Mouse (Mus musculus) heart, embryonic 11.5 days (tissue): ENCODE results near the gene Sulf2. TPM values are rescaled to one million over a fixed set of nuclear protein-coding genes. Genes with fewer than 3 reads are reported as not detected.

Experiments
- ATAC-seq: fragments of 200-750 bp; cut with Nextera tagmentation; replicated peaks from 2 replicates; pipeline ENCODE4 v1.8.0; 2017; ENCODE audit warnings: moderate library complexity; ENCODE audit not compliant: insufficient number of reproducible peaks, low FRiP score, low TSS enrichment
- H3K27ac ChIP-seq: fragments of 300-500 bp; sonication (generic); 2 replicates; pipeline ENCODE4 v1.5.1; 2014; ENCODE audit warnings: mild to moderate bottlenecking, low read depth, low read length
- H3K27me3 ChIP-seq: fragments of 300-500 bp; sonication (generic); 2 replicates; pipeline ENCODE4 v1.6.1; 2014; ENCODE audit warnings: mild to moderate bottlenecking, low read length, mixed read lengths; ENCODE audit not compliant: control insufficient read depth, insufficient read depth
- H3K36me3 ChIP-seq: fragments of 300-500 bp; sonication (generic); 2 replicates; pipeline ENCODE4 v1.6.1; 2014; ENCODE audit warnings: mild to moderate bottlenecking, low read length, moderate library complexity, mixed read lengths; ENCODE audit not compliant: control insufficient read depth, insufficient read depth
- H3K4me1 ChIP-seq: fragments of 300-500 bp; sonication (generic); 2 replicates; pipeline ENCODE4 v1.6.1; 2014; ENCODE audit warnings: low read length; ENCODE audit not compliant: control insufficient read depth, insufficient read depth
- H3K4me2 ChIP-seq: fragments of 300-500 bp; sonication (generic); 2 replicates; pipeline ENCODE4 v1.6.1; 2014; ENCODE audit warnings: mild to moderate bottlenecking, moderate library complexity
- H3K4me3 ChIP-seq: fragments of 300-500 bp; sonication (generic); 2 replicates; pipeline ENCODE4 v1.5.1; 2014; ENCODE audit warnings: low read depth, low read length
- H3K9ac ChIP-seq: fragments of 300-500 bp; sonication (generic); 2 replicates; pipeline ENCODE4 v1.6.1; 2014; ENCODE audit warnings: mild to moderate bottlenecking, low read depth, low read length, moderate library complexity
- H3K9me3 ChIP-seq: fragments of 300-500 bp; sonication (generic); replicated peaks from 2 replicates; pipeline ENCODE4 v1.6.1; 2016; ENCODE audit warnings: low read length; ENCODE audit not compliant: control insufficient read depth
- WGBS: fragments of 180-500 bp; shearing (Covaris S2); extraction: QIAGEN DNeasy Blood & Tissue Kit; methylation state at CpG from one replicate; pipeline ENCODE4 v1.1.7; 2014; ENCODE audit not compliant: insufficient replicate concordance; 5-methylcytosine and 5-hydroxymethylcytosine counted together
- polyA plus RNA-seq: library from polyadenylated mRNA; unstranded; fragments of >200 nt; fragmentation: Nextera tagmentation; extraction: Ambion mirVana; gene quantifications from 2 replicates; pipeline ENCODE4 v1.2.1, GENCODE M21; 2014

The Sulf2 gene
- polyA plus RNA-seq, 1 experiment from 2014 or later = 111 TPM

DNA sequence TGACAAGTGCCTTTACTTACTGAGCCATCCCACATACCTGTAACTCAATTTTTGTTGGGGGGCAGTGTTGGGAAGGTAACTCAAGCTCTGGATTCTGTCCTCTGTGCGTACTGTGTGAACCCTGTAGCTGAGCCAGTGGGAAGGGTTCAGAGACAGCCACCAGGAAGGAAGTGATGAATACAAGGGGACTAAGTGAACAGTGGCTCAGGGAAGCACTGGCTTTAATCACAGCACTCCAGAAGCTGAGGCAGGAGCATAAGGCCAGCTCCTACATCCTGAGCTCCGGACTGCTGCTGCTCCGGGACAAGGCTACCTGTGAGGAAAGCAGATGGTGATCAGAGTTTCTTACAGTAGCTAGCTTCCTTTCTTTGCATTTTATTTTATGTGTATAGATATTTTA is 131.4 kb downstream of the Sulf2 start:
- Histone ChIP-seq H3K36me3 (no peaks in the 10 kb centered on the region), H3K9ac (no peak overlapping the region), H3K4me2 (no peak overlapping the region), H3K9me3 (no peaks in the 10 kb centered on the region), H3K4me3 (no peak overlapping the region), H3K27ac (no peak overlapping the region), H3K4me1 (peaks cover 29% of the 10 kb centered on the region), H3K27me3 (no peaks in the 10 kb centered on the region)
- 73% methylated on average over 3 of the region's 3 CpGs for WGBS
- ATAC-seq = no peak

Other genes starting within 250 kb of the Sulf2 start
- gene Ncoa3, start 163.0 kb downstream of the Sulf2 start, polyA plus RNA-seq = 14.2 and 15.6 TPM in 2 replicates